Mouse (Mus musculus) spleen, adult 2 months (tissue): ENCODE results near the gene Parp3. TPM values are rescaled to one million over a fixed set of nuclear protein-coding genes. Genes with fewer than 3 reads are reported as not detected.
"Not testable (repeated sequence)": the region's sequence is repeated elsewhere in the genome, so short reads cannot be mapped to it uniquely, and the experiment has no call there.

ENCODE experiments used
- DNase-seq, 2 experiments: peaks; one replicate each; pipeline versions ENCODE4 v3.0.0 to v3.0.0-alpha.2; 2012 to 2021; ENCODE audit warnings: low spot score in 2 of 2, low read depth in 1 of 2
- H3K27ac ChIP-seq: fragments of 200-500 bp; 2 replicates; pipeline ENCODE4 v1.5.1; 2012; ENCODE audit warnings: low read length, inconsistent platforms; ENCODE audit not compliant: insufficient read depth
- H3K27me3 ChIP-seq: fragments of 200-500 bp; 2 replicates; pipeline ENCODE4 v1.6.1; 2012; ENCODE audit warnings: mild to moderate bottlenecking, moderate library complexity, low read length, inconsistent platforms; ENCODE audit not compliant: control insufficient read depth, insufficient read depth
- H3K36me3 ChIP-seq: fragments of 200-500 bp; 2 replicates; pipeline ENCODE4 v1.6.1; 2012; ENCODE audit warnings: mild to moderate bottlenecking, low read length, inconsistent platforms; ENCODE audit not compliant: control insufficient read depth, insufficient read depth
- H3K4me1 ChIP-seq: fragments of 200-500 bp; 2 replicates; pipeline ENCODE4 v1.6.1; 2011; ENCODE audit warnings: inconsistent platforms; ENCODE audit not compliant: control insufficient read depth, insufficient read depth, insufficient read length
- H3K4me3 ChIP-seq: fragments of 200-500 bp; 2 replicates; pipeline ENCODE4 v1.5.1; 2011; ENCODE audit warnings: mild to moderate bottlenecking, inconsistent platforms; ENCODE audit not compliant: insufficient read depth, insufficient read length; ENCODE audit errors: extremely low read depth
- CTCF ChIP-seq: fragments of 200-500 bp; IDR thresholded peaks from 2 replicates; pipeline ENCODE4 v1.5.1; 2011; ENCODE audit warnings: mild to moderate bottlenecking, inconsistent platforms; ENCODE audit not compliant: insufficient read depth, insufficient read length, insufficient replicate concordance; ENCODE audit errors: extremely low read depth
- POLR2A ChIP-seq: fragments of 200-500 bp; IDR thresholded peaks from 2 replicates; pipeline ENCODE4 v1.6.1; 2011; ENCODE audit warnings: low read depth, low read length, inconsistent platforms
- WGBS: fragments of 180-500 bp; shearing (Covaris S2); methylation state at CpG from one replicate; pipeline ENCODE4 v1.1.7; 2018; 5-methylcytosine and 5-hydroxymethylcytosine counted together
- polyA plus RNA-seq: library from polyadenylated mRNA; depleted of rRNA; stranded (reverse); fragments of >200 nt; gene quantifications from 2 replicates; pipeline ENCODE4 v1.2.3, GENCODE M21; 2012

Gene Parp3
- polyA plus RNA-seq, 1 experiment, result 43.3 TPM

- Histone ChIP-seq H3K27ac (no peak overlapping the region), H3K4me3 (no peak overlapping the region), H3K36me3 (no peaks in the 10 kb centered on the region), H3K4me1 (no peaks in the 10 kb centered on the region), H3K27me3 (no peaks in the 10 kb centered on the region)
- no peak for DNase-seq
- TF ChIP-seq POLR2A (no peak), CTCF (no peak)
- 86% methylated on average over 6 of the region's 6 CpGs for WGBS
Measured at GRCm38 (mm10) chr9:106504246-106504645, 27.5 kb upstream of the Parp3 start.

GRCm38 (mm10) chr9:106501846-106502245 lies 25.1 kb upstream of the Parp3 start:
- Histone ChIP-seq H3K4me1 (no peaks in the 10 kb centered on the region), H3K4me3 (no peak overlapping the region), H3K27ac (no peak overlapping the region), H3K36me3 (no peaks in the 10 kb centered on the region), H3K27me3 (no peaks in the 10 kb centered on the region)
- no peak for DNase-seq
- 91% methylated on average over 22 of the region's 22 CpGs for WGBS
- no peak for TF ChIP-seq CTCF
- no peak for TF ChIP-seq POLR2A

GRCm38 (mm10) chr9:106499667-106500066 lies 22.9 kb upstream of the Parp3 start, which contains the start of gene Iqcf1:
TSS of gene Iqcf1 (plus strand) at chr9:106499967.
- no peak within 1 kb of the TSS for H3K4me3 ChIP-seq

GRCm38 (mm10) chr9:106487602-106488001 lies 10.9 kb upstream of the Parp3 start:
- peaks cover 28% of the 10 kb centered on the region for H3K36me3 ChIP-seq
- DNase-seq, H3K27me3 ChIP-seq, H3K4me1 ChIP-seq, H3K4me3 ChIP-seq, H3K27ac ChIP-seq: not testable (repeated sequence)
- WGBS, result 90% methylated on average over 6 of the region's 6 CpGs

More at GRCm38 (mm10) chr9:106499667-106500066, 22.9 kb upstream of the Parp3 start, which contains the start of gene Iqcf1:
- Histone ChIP-seq H3K36me3 (no peaks in the 10 kb centered on the region), H3K27me3 (no peaks in the 10 kb centered on the region), H3K4me1 (no peaks in the 10 kb centered on the region), H3K27ac (no peak within 1 kb of the TSS)
- 86% methylated on average over 6 of the region's 6 CpGs for WGBS
- TF ChIP-seq CTCF (no peak), POLR2A (no peak)
- no peak for DNase-seq

- no peak for TF ChIP-seq CTCF
- no peak for TF ChIP-seq POLR2A
- Histone ChIP-seq H3K4me3 (no peak overlapping the region), H3K4me1 (no peaks in the 10 kb centered on the region), H3K27me3 (no peaks in the 10 kb centered on the region), H3K36me3 (peaks cover 35% of the 10 kb centered on the region), H3K27ac (no peak overlapping the region)
- no peak for DNase-seq
- whole genome bisulfite sequencing, result 87% methylated on average over 10 of the region's 10 CpGs
Measured at GRCm38 (mm10) chr9:106485076-106485475, 8.3 kb upstream of the Parp3 start.

GRCm38 (mm10) chr9:106483606-106484005 lies 6.9 kb upstream of the Parp3 start:
- Histone ChIP-seq H3K27me3 (no peaks in the 10 kb centered on the region), H3K4me3 (no peak overlapping the region), H3K4me1 (no peaks in the 10 kb centered on the region), H3K27ac (no peak overlapping the region), H3K36me3 (peaks cover 35% of the 10 kb centered on the region)
- TF ChIP-seq CTCF (no peak), POLR2A (no peak)
- no peak for DNase-seq
- WGBS, result 94% methylated on average over 17 of the region's 17 CpGs

- H3K4me3 ChIP-seq, result no peak overlapping the region
- H3K36me3 ChIP-seq, result peaks cover 35% of the 10 kb centered on the region
- WGBS, result 95% methylated on average over 10 of the region's 10 CpGs
- TF ChIP-seq POLR2A (no peak), CTCF (no peak)
- DNase-seq, result no peak
- no peaks in the 10 kb centered on the region for H3K27me3 ChIP-seq
- peaks cover under 1% of the 10 kb centered on the region; the same call in 1 of the 2 replicates for H3K4me1 ChIP-seq
- H3K27ac ChIP-seq, result no peak overlapping the region
Measured at GRCm38 (mm10) chr9:106483136-106483535, 6.4 kb upstream of the Parp3 start.
